Mouse (Mus musculus): ENCODE measurements around the gene Hipk2. TPM values are rescaled to one million over a fixed set of nuclear protein-coding genes. Genes with fewer than 3 reads are reported as not detected.

Gene Hipk2
- 23.8 and 25.6 TPM in 2 replicates for polyA plus RNA-seq (2015; fragmentation: Nextera tagmentation; extraction: Ambion mirVana)

GRCm38 (mm10) chr6:38876071-38876911, at the start of gene Hipk2:
Hipk2 (minus strand) TSS chr6:38876165.
- Histone ChIP-seq H3K36me3 (no peaks in the 10 kb centered on the region), H3K9ac (peak within 1 kb of the TSS; percentile 99), H3K27me3 (replicated peaks) (no peaks in the 10 kb centered on the region), H3K27ac (peak within 1 kb of the TSS; percentile 97), H3K4me3 (replicated peaks) (peak within 1 kb of the TSS; percentile 99), H3K4me1 (peaks cover 22% of the 10 kb centered on the region), H3K9me3 (no peaks in the 10 kb centered on the region), H3K4me2 (peak within 1 kb of the TSS; percentile 68)
- under 1% methylated on average over 78 of the region's 108 CpGs for WGBS
- peak; percentile 92 for ATAC-seq (ENCODE audit: insufficient read depth, low FRiP score, low read depth)

- peak overlapping the region; percentile 26; the same call in 1 of the 2 replicates for H3K4me2 ChIP-seq
- WGBS: 50% methylated on average over 7 of the region's 7 CpGs
- H3K4me1 ChIP-seq: peaks cover 12% of the 10 kb centered on the region
- H3K36me3 ChIP-seq: no peaks in the 10 kb centered on the region
- H3K9ac ChIP-seq: no peak overlapping the region
- H3K9me3 ChIP-seq: no peaks in the 10 kb centered on the region
- no peak overlapping the region for H3K27ac ChIP-seq
- no peak overlapping the region for H3K4me3 ChIP-seq (replicated peaks)
- H3K27me3 ChIP-seq (replicated peaks): no peaks in the 10 kb centered on the region
- ATAC-seq (ENCODE audit: insufficient read depth, low FRiP score, low read depth): no peak
Observed at GRCm38 (mm10) chr6:38925719-38926118, 49.8 kb upstream of the Hipk2 start.

GRCm38 (mm10) chr6:38923870-38924817, 48.2 kb upstream of the Hipk2 start:
- Histone ChIP-seq H3K4me2 (no peak overlapping the region), H3K4me1 (peaks cover 21% of the 10 kb centered on the region), H3K9me3 (no peaks in the 10 kb centered on the region), H3K27me3 (replicated peaks) (no peaks in the 10 kb centered on the region), H3K36me3 (no peaks in the 10 kb centered on the region), H3K9ac (no peak overlapping the region), H3K27ac (peak overlapping the region; percentile 75; the same call in 1 of the 2 replicates), H3K4me3 (replicated peaks) (no peak overlapping the region)
- WGBS: 73% methylated on average over 18 of the region's 18 CpGs
- peak; percentile 84 for ATAC-seq (ENCODE audit: insufficient read depth, low FRiP score, low read depth)

GRCm38 (mm10) chr6:38923450-38923849, 47.5 kb upstream of the Hipk2 start:
- no peaks in the 10 kb centered on the region for H3K36me3 ChIP-seq
- no peak for ATAC-seq (ENCODE audit: insufficient read depth, low FRiP score, low read depth)
- H3K9me3 ChIP-seq: no peaks in the 10 kb centered on the region
- H3K4me1 ChIP-seq: peaks cover 23% of the 10 kb centered on the region
- 80% methylated on average over 4 of the region's 4 CpGs for WGBS
- no peak overlapping the region for H3K9ac ChIP-seq
- peak overlapping the region; percentile 75; the same call in 1 of the 2 replicates for H3K27ac ChIP-seq
- H3K4me2 ChIP-seq: no peak overlapping the region
- H3K27me3 ChIP-seq (replicated peaks): no peaks in the 10 kb centered on the region
- H3K4me3 ChIP-seq (replicated peaks): no peak overlapping the region

- Histone ChIP-seq H3K4me2 (no peak overlapping the region), H3K4me1 (peaks cover 24% of the 10 kb centered on the region), H3K27me3 (replicated peaks) (no peaks in the 10 kb centered on the region), H3K9ac (no peak overlapping the region), H3K27ac (peak overlapping the region; percentile 78), H3K9me3 (no peaks in the 10 kb centered on the region), H3K4me3 (replicated peaks) (no peak overlapping the region), H3K36me3 (no peaks in the 10 kb centered on the region)
- 64% methylated on average over 2 of the region's 2 CpGs for WGBS
- ATAC-seq (ENCODE audit: insufficient read depth, low FRiP score, low read depth): no peak
Observed at GRCm38 (mm10) chr6:38922517-38922916, 46.6 kb upstream of the Hipk2 start.

- Histone ChIP-seq H3K27me3 (replicated peaks) (no peaks in the 10 kb centered on the region), H3K4me1 (peaks cover 29% of the 10 kb centered on the region), H3K9me3 (no peaks in the 10 kb centered on the region), H3K4me3 (replicated peaks) (no peak overlapping the region), H3K9ac (no peak overlapping the region), H3K4me2 (peak overlapping the region; percentile 29; the same call in 1 of the 2 replicates), H3K36me3 (no peaks in the 10 kb centered on the region), H3K27ac (peak overlapping the region; percentile 78)
- 67% methylated on average over 8 of the region's 8 CpGs for WGBS
- no peak for ATAC-seq (ENCODE audit: insufficient read depth, low FRiP score, low read depth)
Observed at GRCm38 (mm10) chr6:38921810-38922116, 45.8 kb upstream of the Hipk2 start.

- peak; percentile 77 for ATAC-seq (ENCODE audit: insufficient read depth, low FRiP score, low read depth)
- H3K9me3 ChIP-seq: no peaks in the 10 kb centered on the region
- H3K27me3 ChIP-seq (replicated peaks): no peaks in the 10 kb centered on the region
- peak overlapping the region; percentile 29 for H3K4me2 ChIP-seq
- H3K9ac ChIP-seq: no peak overlapping the region
- H3K36me3 ChIP-seq: no peaks in the 10 kb centered on the region
- WGBS: 38% methylated on average over 17 of the region's 17 CpGs
- H3K4me1 ChIP-seq: peaks cover 29% of the 10 kb centered on the region
- H3K4me3 ChIP-seq (replicated peaks): no peak overlapping the region
- peak overlapping the region; percentile 78 for H3K27ac ChIP-seq
Observed at GRCm38 (mm10) chr6:38921095-38921809, 45.3 kb upstream of the Hipk2 start.

GRCm38 (mm10) chr6:38920141-38920540, 44.2 kb upstream of the Hipk2 start:
- Histone ChIP-seq H3K27me3 (replicated peaks) (no peaks in the 10 kb centered on the region), H3K9me3 (no peaks in the 10 kb centered on the region), H3K36me3 (no peaks in the 10 kb centered on the region), H3K9ac (no peak overlapping the region), H3K4me3 (replicated peaks) (no peak overlapping the region), H3K4me2 (no peak overlapping the region; the same call in 1 of the 2 replicates), H3K4me1 (peaks cover 38% of the 10 kb centered on the region), H3K27ac (peak overlapping the region; percentile 78)
- WGBS: 80% methylated on average over 6 of the region's 6 CpGs
- ATAC-seq (ENCODE audit: insufficient read depth, low FRiP score, low read depth): no peak

- no peak overlapping the region for H3K4me3 ChIP-seq (replicated peaks)
- no peaks in the 10 kb centered on the region for H3K9me3 ChIP-seq
- H3K4me2 ChIP-seq: peak overlapping the region; percentile 21
- H3K36me3 ChIP-seq: no peaks in the 10 kb centered on the region
- no peaks in the 10 kb centered on the region for H3K27me3 ChIP-seq (replicated peaks)
- 64% methylated on average over 14 of the region's 14 CpGs for WGBS
- H3K27ac ChIP-seq: peak overlapping the region; percentile 84
- no peak overlapping the region for H3K9ac ChIP-seq
- H3K4me1 ChIP-seq: peaks cover 38% of the 10 kb centered on the region
- no peak for ATAC-seq (ENCODE audit: insufficient read depth, low FRiP score, low read depth)
Observed at GRCm38 (mm10) chr6:38919135-38919740, 43.3 kb upstream of the Hipk2 start.

- WGBS: 61% methylated on average over 4 of the region's 4 CpGs
- Histone ChIP-seq H3K4me3 (replicated peaks) (no peak overlapping the region), H3K4me2 (peak overlapping the region; percentile 13; the same call in 1 of the 2 replicates), H3K4me1 (peaks cover 38% of the 10 kb centered on the region), H3K36me3 (no peaks in the 10 kb centered on the region), H3K27ac (peak overlapping the region; percentile 84), H3K27me3 (replicated peaks) (no peaks in the 10 kb centered on the region), H3K9me3 (no peaks in the 10 kb centered on the region), H3K9ac (no peak overlapping the region)
- ATAC-seq (ENCODE audit: insufficient read depth, low FRiP score, low read depth): no peak
Observed at GRCm38 (mm10) chr6:38918728-38919127, 42.8 kb upstream of the Hipk2 start.

- no peaks in the 10 kb centered on the region for H3K36me3 ChIP-seq
- peaks cover 35% of the 10 kb centered on the region for H3K4me1 ChIP-seq
- no peaks in the 10 kb centered on the region for H3K9me3 ChIP-seq
- no peak for ATAC-seq (ENCODE audit: insufficient read depth, low FRiP score, low read depth)
- no peak overlapping the region for H3K4me3 ChIP-seq (replicated peaks)
- no peak overlapping the region for H3K4me2 ChIP-seq
- peak overlapping the region; percentile 84; the same call in 1 of the 2 replicates for H3K27ac ChIP-seq
- no peak overlapping the region for H3K9ac ChIP-seq
- H3K27me3 ChIP-seq (replicated peaks): no peaks in the 10 kb centered on the region
- WGBS: 49% methylated on average over 3 of the region's 3 CpGs
Observed at GRCm38 (mm10) chr6:38917415-38917814, 41.5 kb upstream of the Hipk2 start.

Data from stomach, embryonic 15.5 days (tissue).